Mouse (Mus musculus) adipose tissue, adult 10 weeks (tissue): ENCODE results near the gene Gm8159. TPM values are rescaled to one million over a fixed set of nuclear protein-coding genes. Genes with fewer than 3 reads are reported as not detected.

Experiments
- polyA plus RNA-seq: library from polyadenylated mRNA; stranded (reverse); fragments of 350-450 nt; fragmentation: Illumina TruSeq; extraction: RNeasy Lipid Tissue Mini Kit (QIAGEN cat#74804); gene quantifications from one replicate; pipeline ENCODE4 v1.2.3, GENCODE M21; 2014; ENCODE audit warnings: low read depth, low replicate concordance

Gm8159 gene
- 0.72 TPM for polyA plus RNA-seq

GRCm38 (mm10) chr14:4632052-4632451 lies at the start of gene Gm8159:
Gene Gm8159 (plus strand): TSS chr14:4632352.

GRCm38 (mm10) chr14:4663892-4664291 lies 31.7 kb downstream of the Gm8159 start, which contains the start of gene Gm3239:
Gene Gm3239 (plus strand): TSS chr14:4664192.

Other genes starting within 250 kb of the Gm8159 start
- not detected for gene Gm3159, start 234.8 kb upstream of the Gm8159 start, polyA plus RNA-seq
- 0.20 TPM for gene Gm3164, start 216.9 kb upstream of the Gm8159 start, polyA plus RNA-seq
- not detected for gene Gm3173, start 201.4 kb upstream of the Gm8159 start, polyA plus RNA-seq
- not detected for gene Gm3182, start 150.6 kb upstream of the Gm8159 start, polyA plus RNA-seq
- not detected for gene Gm3047, start 76.9 kb upstream of the Gm8159 start, polyA plus RNA-seq
- gene Gm3239, start 31.8 kb downstream of the Gm8159 start, polyA plus RNA-seq = not detected
- gene Gm7876, start 76.9 kb downstream of the Gm8159 start, polyA plus RNA-seq = 0.48 TPM
- 0.26 TPM for gene Gm3252, start 94.4 kb downstream of the Gm8159 start, polyA plus RNA-seq
- gene Gm9602, start 144.0 kb downstream of the Gm8159 start, polyA plus RNA-seq = 0.22 TPM
- gene Gm3269, start 205.8 kb downstream of the Gm8159 start, polyA plus RNA-seq = not detected
- not detected for gene Gm3264, start 223.2 kb downstream of the Gm8159 start, polyA plus RNA-seq